Mouse (Mus musculus): ENCODE measurements around the gene Fam72a. TPM values are rescaled to one million over a fixed set of nuclear protein-coding genes. Genes with fewer than 3 reads are reported as not detected.

Fam72a gene
- 0.85 TPM for polyA plus RNA-seq (2017; shearing (Covaris generic))

DNA sequence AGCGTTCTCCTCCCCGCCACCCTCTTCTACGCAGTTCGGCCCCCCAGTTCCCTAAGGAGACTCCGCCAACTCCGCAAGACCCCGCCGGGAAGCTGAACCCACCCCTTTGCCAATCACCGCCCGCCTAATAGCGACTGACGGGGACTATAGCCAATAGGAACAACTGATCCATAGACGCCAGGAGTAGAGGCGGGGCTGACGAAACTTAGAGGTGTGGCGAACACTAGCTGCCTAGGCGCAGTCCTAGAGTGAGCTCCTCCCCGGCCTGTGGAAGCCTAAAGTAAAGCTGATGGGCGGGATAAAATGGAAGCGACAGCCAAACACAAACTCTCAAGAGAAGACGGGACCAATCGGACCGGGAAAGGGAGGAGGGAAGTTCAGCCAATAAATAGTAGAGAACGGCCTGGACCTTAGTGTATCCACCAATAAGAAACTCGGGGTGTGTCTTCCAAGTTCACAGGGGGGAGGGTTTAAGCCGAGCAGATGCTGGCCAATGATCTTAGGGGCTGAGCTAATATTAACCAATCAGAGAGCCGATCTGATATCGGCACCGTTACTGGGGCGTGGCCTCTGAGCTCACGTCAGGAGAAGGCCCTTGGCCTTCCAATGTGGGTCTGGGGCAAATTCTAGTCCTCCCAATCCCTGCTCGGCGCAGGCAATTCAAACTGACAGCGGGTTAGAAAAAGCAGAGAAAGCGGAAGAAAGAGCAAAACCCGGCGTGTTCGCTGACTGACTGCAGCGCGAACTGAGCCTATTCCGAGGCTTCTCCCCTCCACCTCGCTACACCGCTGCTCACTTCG, at the start of gene Fam72a, which contains the start of gene Srgap2:
TSS of gene Fam72a (plus strand) at position 623 of the 800 bp plus-strand sequence.
TSS of gene Srgap2 (minus strand) at position 72 of the 800 bp plus-strand sequence.

Other genes starting within 250 kb of the Fam72a start
- gene Ikbke, start 248.3 kb upstream of the Fam72a start, polyA plus RNA-seq (2017; shearing (Covaris generic)) = 99.2 TPM
- 39.2 TPM for gene Srgap2, start 551 bp upstream of the Fam72a start, polyA plus RNA-seq (2017; shearing (Covaris generic))
- gene Avpr1b, start 71.3 kb downstream of the Fam72a start, polyA plus RNA-seq (2017; shearing (Covaris generic)) = 0.18 TPM
- 18.9 TPM for gene Ctse, start 110.4 kb downstream of the Fam72a start, polyA plus RNA-seq (2017; shearing (Covaris generic))
- gene Rab7b, start 160.8 kb downstream of the Fam72a start, polyA plus RNA-seq (2017; shearing (Covaris generic)) = not detected
- gene Slc26a9, start 216.1 kb downstream of the Fam72a start, polyA plus RNA-seq (2017; shearing (Covaris generic)) = not detected

All from effector memory CD4-positive, alpha-beta T cell, adult 7 months (primary cell).